Mouse (Mus musculus): ENCODE measurements around the gene Ppm1f. TPM values are rescaled to one million over a fixed set of nuclear protein-coding genes. Genes with fewer than 3 reads are reported as not detected.
A peak's percentile ranks its signal among the peaks of the same experiment; 100 is the strongest.
"Not testable (repeated sequence)": the region's sequence is repeated elsewhere in the genome, so short reads cannot be mapped to it uniquely, and the experiment has no call there.

Gene Ppm1f
- total RNA-seq (2021) = 10 to 100 TPM; 44.9 to 52.7 TPM

DNA sequence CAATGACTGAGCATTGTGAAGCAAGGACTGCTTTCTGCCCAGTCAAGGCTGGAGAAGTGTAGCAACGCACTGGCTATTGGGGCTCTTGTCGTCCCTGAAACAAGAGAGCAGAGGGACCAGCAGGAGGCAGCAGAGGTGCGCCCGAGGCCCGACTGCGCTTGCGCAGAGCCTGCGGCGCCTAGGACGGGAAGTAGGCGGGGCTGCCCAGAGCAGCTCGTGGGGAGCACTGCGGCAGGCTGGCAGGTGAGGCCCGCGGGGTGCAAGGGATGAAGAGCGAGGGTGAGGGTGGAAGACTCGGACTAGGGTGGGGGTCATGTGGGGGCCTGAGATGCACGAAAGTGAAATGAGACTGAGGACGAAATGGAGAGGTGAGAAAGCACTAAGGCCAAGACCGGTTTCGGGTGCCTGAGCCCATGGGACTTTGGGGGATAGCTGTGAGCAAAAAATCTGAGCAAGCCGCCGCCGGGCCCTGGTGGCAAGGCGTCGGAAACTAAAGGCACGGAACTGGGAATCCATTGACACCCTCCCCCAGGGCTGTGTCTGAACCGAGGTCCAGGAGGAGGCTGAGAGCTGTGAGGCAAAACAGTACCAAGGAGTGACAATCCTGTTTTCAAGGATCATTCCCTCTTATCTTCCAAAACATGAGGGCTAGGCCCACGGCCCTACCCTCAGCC, at the start of gene Ppm1f:
TSS of gene Ppm1f (plus strand) at position 88 of the 674 bp plus-strand sequence.
- intact Hi-C loops (cut with DNase I) = loop anchor here (2.0 kb wide), 1 partner anchor 14 kb away; no protein-coding TSS in a partner anchor
- peak; percentile 95 to 96 for DNase-seq (ENCODE audit: low spot score in 2 of 2)

DNA sequence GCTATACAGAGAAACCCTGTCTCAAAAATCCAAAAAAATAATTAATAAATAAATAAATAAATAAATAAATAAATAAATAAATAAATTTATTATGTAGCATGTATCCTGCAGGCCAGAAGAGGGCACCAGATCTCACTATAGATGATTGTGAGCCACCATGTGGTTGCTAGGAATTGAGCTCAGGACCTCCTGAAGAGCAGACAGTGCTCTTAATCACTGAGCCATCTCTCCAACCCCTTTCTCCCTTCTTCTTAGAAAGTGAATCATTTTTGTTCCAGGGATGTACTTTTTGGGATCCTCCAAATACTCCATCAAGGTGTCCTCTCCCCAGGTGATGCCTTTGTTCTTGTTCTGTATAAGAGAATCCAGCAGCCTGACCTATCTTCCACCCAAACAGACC, 47.1 kb upstream of the Ppm1f start:
- no peak for DNase-seq (ENCODE audit: low spot score in 2 of 2)
- intact Hi-C loops (cut with DNase I) = no loop called here

DNA sequence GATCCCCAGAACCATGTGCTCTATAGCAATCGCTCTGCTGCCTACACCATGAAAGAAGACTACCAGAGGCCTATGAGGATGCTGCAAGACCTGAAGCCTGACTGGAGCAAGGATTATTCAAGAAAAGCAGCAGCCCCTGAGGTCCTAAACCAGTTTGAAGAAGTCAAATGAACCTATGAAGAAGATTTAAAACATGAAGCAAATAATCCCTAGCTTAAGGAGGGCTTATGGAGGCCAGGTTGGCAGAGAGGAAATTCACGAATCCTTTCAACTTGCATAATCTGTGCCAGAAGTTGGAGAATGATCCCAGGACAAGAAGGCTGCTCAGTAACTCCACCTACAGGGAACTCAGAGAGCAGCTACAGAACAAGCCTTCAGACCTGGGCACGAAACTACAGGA, 43.9 kb upstream of the Ppm1f start:
- intact Hi-C loops (cut with DNase I) = loop anchor here (10.0 kb wide), 1 partner anchor 248 kb away; the partner anchor contains the start of gene Fgd4
- DNase-seq (ENCODE audit: low spot score in 2 of 2) = no peak

DNA sequence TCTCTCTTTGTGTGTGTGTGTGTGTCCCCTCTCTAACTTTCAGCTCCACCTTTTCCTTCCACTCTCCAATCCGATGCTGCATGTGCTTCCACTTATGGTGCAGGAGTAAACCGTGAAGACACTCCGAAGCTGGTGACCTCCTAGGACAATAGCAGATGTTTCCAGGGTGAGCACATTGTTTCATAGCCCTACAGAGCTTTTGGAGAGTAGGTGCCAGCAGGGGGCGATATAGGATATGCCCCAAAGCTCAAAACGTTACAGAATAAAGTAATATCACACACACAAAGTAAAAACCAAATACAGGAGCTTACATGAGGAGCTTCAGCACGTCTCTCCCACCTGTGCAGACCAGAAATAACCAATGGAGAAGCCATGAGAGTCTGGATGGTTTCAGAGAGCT, 41.4 kb upstream of the Ppm1f start:
- no peak for DNase-seq (ENCODE audit: low spot score in 2 of 2)
- intact Hi-C loops (cut with DNase I) = loop anchor here (10.0 kb wide), 1 partner anchor 250 kb away; the partner anchor contains the start of gene Fgd4

DNA sequence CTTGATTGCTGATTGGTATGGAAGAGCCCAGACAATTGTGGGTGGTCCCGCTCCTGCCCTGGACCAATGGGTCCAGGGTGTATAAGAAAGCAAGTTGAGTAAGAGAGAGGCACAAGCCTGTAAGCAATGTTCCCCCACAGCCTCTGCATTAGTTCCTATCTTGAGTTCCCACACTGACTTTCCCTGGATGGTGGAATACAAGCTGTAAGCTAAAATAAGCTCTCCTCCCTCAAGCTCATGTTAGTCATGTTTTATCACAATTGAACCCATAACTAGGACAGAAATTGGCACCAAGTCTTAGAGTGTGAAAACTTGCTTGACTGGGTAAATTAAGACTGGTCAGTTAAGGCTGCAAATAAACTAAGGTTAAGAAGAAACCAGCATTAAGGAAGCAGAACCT, 40.7 kb upstream of the Ppm1f start:
- no peak for DNase-seq (ENCODE audit: low spot score in 2 of 2)
- intact Hi-C loops (cut with DNase I) = loop anchor here (10.0 kb wide), 1 partner anchor 251 kb away; the partner anchor contains the start of gene Fgd4

DNA sequence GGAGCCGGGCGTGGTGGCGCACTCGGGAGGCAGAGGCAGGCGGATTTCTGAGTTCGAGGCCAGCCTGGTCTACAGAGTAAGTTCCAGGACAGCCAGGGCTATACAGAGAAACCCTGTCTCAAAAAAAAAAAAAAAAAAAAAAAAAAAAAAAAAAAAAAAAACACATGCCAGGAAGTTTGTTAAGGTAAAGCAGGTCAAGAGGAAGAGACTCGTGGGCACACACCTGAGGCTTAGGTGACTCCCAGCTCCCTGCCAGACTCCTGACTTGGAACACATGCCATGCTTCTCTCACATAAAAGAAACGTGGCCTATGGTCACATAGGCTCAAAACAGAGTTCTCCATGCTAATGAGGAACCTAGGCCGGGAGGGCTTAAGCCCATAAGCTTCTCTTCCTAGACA, 40.2 kb upstream of the Ppm1f start:
- DNase-seq (ENCODE audit: low spot score in 2 of 2) = not testable (repeated sequence)
- intact Hi-C loops (cut with DNase I) = loop anchor here (10.0 kb wide), 1 partner anchor 251 kb away; the partner anchor contains the start of gene Fgd4

DNA sequence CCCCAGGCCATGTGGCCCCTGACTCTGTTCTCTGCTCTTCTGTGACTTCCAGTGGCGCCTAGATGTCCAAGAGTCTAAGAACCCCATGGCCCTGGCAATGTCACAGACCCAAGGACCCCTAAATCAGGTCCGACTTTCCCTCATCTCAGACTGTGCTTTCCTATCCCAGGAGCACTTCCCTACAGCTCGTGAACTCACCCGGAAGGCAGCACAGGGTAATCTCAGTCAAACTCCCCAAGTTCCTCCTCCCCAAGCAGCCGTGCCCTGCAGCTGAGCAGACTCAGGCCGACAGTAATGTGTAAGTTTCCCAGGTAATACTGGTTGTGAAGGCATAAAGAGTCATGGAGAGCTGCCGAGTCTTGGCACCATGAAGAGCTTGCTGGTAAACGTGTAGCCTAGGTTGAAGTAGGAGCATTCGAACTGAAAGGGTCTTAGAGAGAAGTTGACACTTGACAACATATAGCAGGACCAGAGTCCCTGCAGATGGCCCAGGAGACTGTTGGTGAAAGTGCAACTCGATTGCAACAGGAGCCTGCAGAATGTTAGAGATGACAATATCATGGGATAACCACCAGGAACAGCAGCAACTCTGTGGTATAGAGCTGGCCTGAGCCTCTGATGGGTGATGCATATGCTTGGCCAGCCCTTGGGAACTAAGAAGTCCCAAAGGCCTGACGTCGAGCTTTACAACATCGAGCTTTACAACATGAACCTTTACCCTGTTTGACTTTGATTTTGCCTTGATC, 39.4 kb upstream of the Ppm1f start:
- DNase-seq (ENCODE audit: low spot score in 2 of 2) = no peak
- intact Hi-C loops (cut with DNase I) = loop anchor here (10.0 kb wide), 1 partner anchor 252 kb away; the partner anchor contains the start of gene Fgd4

DNA sequence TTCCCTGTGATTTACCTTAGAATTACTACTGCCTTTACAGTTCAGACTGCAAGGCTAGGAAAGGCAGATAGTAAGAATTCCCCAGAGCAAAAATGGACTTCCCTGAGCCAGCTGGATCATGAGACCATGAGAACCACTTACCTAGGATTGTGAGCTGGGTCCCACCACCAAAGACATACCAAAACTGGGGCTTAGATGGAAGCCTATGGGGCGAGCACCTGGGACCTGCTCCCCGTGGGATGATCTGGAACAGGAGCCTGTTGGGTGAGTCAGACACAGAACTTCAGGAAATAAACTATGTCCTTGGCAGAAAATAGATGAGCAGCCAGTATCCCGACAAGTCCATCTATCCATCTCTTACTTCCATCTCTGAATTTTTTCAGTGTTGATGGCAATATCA, 34.0 kb upstream of the Ppm1f start:
- DNase-seq (ENCODE audit: low spot score in 2 of 2) = no peak
- intact Hi-C loops (cut with DNase I) = no loop called here

DNA sequence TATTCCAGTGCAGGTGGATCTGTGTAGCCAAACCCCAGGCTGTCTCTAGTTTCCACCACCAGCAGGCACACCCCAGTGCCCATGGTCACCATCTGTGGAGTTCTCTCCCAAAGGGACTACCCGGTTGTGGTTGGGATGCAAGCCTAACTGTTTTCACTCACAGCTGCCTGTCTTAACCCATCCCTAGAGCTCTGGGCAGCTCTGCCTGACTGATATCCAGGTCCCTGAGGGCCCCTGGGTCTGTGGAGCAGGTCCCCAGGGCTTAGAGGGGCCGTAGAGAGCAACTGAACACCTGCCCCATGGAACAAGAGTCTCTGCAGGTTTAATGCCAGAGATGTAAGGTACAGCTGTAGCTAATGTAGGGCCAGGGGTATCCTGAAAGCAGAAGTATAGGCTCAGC, 32.3 kb upstream of the Ppm1f start, which contains the start of gene Igll1:
TSS of gene Igll1 (minus strand) at position 8 of the 400 bp plus-strand sequence.
- DNase-seq (ENCODE audit: low spot score in 2 of 2) = no peak
- intact Hi-C loops (cut with DNase I) = no loop called here

DNA sequence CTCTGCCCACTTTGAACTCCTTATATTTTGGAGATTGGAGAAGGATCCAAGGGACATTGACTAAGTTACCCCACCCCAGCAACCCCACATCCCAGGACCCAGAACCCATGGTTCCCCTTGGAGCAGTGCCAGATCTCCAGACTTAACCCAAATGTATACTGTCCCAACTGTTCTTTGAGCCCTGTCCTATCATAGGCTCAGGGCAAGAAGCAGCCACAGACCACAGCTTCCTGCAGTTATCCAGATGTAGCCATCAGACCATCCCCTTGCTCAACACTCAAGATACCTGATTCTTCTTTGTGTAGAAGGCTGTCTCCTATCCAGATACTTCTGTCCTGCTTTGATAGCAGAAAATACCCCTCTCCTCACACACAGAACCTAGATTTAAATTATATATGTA, 31.1 kb upstream of the Ppm1f start:
- intact Hi-C loops (cut with DNase I) = no loop called here
- DNase-seq (ENCODE audit: low spot score in 2 of 2) = no peak

DNA sequence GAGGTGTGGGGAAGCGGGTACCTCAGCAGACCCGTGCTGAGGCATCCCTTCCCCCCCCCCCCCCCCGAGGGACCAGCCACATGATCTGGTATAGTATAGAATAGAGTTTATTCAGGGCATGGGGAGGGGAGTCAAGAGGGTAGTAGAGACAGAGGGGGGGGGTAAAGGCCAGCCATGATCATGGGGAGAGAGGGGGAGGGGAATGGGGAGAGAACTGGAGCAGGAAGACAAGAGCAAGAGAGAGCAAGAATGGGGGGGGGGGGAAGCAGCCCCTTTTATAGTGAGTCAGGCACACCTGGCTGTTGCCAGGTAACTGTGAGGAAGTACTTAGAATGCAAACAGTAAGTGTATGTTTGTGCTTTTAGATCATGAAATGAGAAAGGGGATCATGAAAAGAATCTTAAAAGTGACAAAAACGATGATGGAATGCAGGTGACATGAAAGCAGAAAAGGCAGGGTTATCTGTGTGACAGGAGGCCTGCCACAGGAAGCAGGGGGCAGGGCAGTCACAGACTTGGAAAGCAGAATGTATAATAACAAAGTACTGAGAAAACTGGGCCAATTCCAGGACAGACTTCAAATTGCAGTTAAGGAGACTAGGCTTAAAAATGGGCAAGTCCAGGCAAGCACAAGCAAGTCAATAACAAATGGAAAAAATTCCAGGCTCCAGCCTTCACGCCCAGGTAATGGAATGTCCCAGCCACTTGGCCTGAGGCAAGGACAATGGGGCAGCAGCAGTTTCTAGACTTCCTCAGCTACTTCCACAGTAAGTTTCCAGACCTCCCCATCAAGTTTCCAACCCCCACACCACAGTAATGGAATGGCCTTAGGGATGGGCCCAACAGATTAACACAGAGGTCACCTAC, 30.3 kb upstream of the Ppm1f start:
- intact Hi-C loops (cut with DNase I) = no loop called here
- no peak for DNase-seq (ENCODE audit: low spot score in 2 of 2)

DNA sequence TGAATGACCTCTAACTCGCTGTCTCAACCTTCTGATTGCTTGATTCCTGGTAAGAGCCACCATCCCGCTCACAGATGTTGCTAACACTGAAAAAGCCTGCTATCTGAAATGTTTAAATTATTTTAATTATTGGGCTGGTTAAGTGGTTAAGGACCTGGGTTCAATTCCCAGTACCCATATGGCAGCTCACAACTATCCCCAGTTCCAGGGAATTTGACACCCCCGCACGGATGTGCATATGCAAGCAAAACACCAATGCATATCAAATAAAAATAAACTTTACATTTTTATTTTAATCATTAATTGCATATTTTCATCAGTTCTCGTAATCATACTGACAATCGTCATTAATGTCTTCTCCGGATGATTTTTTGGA, 26.0 kb upstream of the Ppm1f start:
- intact Hi-C loops (cut with DNase I) = loop anchor here (5.0 kb wide), 1 partner anchor 513 kb away; the partner anchor contains the start of gene Dnm1l
- DNase-seq (ENCODE audit: low spot score in 2 of 2) = no peak

DNA sequence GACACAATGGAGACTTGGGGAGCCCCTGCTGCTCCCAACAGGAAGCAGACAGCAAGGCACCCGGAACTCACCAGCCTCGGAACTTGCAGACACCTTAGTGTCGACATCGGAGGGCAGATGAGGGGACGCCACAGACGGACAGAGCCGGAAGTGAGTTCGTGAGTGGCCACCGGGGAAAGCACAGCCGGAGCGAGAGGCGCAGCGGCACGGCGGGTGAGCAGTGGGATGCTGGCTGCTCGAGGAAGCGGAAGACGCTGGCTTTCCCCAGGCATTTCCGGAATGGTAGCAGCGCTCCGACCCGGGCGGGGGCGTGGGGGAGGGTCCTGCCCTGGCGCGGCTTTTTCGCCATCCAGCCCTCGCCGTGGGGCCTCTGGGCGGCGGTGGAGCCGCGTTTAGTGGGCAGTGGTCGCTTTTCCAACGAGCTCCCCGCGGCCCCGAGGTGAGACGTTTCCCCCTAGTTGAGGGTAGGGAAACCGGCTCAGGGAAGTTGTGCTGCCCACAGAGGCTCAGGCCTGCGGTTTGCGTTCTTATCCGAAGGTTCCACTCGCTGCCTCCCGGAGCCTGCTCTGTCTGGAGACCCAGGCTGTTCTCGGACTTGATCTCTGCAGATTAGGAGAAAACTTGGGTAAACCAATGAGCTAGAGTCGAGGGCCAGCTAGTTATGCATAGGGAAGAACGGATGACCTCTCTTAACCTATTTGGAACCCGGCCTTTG, 25.5 kb upstream of the Ppm1f start, which contains the start of the genes Top3b and Vpreb1:
TSS of gene Top3b (plus strand) at position 120 of the 715 bp plus-strand sequence.
TSS of gene Vpreb1 (minus strand) at position 227 of the 715 bp plus-strand sequence.
- intact Hi-C loops (cut with DNase I) = loop anchor here (5.0 kb wide), 1 partner anchor 513 kb away; the partner anchor contains the start of gene Dnm1l
- DNase-seq (ENCODE audit: low spot score in 2 of 2) = peak; percentile 90 to 91

DNA sequence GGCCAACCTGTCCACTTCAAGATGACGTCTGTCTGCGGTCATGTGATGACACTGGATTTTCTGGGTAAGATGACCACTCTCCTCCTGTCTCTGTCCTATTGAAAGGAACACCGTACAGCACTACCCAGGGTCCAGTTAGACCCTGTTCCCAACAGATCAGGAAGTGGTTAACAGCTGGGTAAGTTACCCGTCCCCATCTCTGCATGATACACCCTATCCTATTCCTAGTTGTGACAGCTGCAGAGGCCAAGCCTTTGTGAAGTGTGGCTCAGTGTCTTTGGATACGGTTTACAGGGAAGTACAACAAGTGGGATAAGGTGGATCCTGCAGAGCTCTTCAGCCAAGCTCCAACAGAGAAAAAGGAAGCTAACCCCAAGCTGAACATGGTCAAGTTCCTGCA, 17.2 kb upstream of the Ppm1f start:
- intact Hi-C loops (cut with DNase I) = no loop called here
- DNase-seq (ENCODE audit: low spot score in 2 of 2) = no peak

DNA sequence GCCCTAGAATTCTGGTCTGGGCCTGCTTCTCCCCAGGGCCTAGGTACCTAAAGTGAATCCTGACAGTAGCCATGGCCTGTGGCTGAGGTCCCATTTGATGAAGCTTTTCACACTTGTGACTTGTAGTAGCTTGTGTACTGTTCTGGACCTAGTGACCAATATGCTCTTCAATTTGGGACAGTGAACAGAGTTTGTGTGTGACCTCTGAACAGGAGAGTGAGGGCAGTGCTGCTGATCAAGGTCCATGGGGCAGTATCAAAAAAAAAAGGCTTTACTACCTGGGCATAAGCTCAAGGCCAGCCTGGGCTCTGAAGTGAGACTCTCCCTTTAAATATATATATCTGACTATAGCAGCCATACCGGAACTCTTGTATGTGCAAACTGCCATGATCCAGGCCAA, 7.9 kb upstream of the Ppm1f start:
- intact Hi-C loops (cut with DNase I) = no loop called here
- no peak for DNase-seq (ENCODE audit: low spot score in 2 of 2)

DNA sequence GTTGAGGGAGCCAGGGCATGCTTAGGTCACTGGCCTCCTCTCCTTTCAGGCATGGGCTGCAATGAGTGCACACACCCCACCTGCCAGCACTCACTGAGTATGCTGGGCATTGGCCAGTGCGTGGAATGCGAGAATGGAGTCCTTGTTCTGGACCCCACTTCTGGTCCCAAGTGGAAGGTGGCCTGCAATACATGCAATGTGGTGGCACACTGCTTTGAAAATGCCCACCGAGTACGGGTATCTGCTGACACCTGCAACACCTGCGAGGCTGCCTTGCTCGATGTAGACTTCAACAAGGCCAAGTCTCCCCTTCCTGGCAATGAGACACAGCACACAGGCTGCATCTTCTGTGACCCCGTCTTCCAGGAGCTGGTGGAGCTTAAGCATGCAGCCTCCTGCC, 3.9 kb upstream of the Ppm1f start:
- intact Hi-C loops (cut with DNase I) = no loop called here
- DNase-seq (ENCODE audit: low spot score in 2 of 2) = no peak

DNA sequence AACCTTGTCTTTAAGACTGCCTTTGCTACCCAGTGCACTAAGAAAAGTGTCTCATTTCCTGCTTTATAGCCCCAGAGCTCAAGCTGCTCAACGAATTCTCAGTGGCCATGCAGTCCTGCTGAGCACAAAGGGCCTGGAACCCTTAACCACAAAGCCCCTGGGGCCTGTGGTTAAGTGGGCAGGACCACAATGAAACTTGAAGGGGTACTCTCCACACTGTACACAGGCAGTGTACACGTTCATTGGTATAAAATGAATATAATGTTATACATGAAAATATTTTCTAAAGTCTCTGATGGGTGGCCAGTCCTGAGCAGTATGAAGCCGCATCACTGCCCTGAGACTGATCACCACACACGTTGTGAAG, 271 bp upstream of the Ppm1f start:
- no peak for DNase-seq (ENCODE audit: low spot score in 2 of 2)
- intact Hi-C loops (cut with DNase I) = loop anchor here (2.0 kb wide), 1 partner anchor 15 kb away; no protein-coding TSS in a partner anchor

DNA sequence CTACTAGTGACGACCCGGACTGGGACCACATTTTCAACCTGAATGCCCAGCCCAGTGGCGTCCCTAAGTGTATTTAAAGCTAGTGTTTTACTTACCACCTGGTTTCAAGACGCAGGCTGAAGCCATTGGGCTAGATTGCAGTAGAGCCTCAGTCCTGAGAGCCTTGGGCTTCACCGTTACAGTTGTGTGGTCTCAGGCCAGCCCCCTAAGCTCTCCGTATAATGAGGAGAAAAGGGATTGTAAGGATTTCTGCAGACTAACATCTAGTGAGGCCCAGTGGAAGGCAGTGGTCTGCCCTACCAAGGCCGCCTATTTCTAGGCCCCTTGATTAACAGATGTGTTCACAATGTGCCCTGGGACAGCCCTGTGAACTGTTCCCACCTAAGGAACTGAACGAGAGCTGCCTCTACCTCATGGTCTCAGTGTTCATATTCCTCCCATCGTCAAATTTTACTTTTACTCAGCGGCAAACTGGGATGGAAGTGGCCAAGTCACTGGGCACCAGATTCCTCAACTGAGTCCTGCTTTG, 851 bp downstream of the Ppm1f start:
- no peak for DNase-seq (ENCODE audit: low spot score in 2 of 2)
- intact Hi-C loops (cut with DNase I) = loop anchor here (2.0 kb wide), 1 partner anchor 14 kb away; no protein-coding TSS in a partner anchor

DNA sequence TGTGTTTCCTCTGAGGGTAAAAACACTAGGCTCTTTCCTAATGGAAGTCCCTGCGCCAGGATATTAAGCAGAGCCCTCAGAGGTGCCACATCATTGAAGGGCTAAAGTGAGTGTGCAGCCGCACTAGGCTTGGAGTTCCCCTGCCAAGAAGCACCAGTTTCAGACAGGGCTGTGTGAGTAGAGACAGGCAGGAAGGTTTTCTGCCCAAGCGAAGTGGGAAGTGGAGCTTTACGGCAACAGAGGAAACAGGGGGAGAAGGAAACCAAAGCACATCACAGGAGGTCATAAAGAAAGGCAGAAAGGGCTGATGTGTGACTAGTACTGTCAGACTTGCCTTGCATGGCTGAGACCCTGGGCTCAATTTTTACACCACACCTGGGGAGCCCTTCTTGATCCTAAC, 6.1 kb downstream of the Ppm1f start:
- intact Hi-C loops (cut with DNase I) = no loop called here
- no peak for DNase-seq (ENCODE audit: low spot score in 2 of 2)

Measured in left cerebral cortex, postnatal 36 days (tissue).